Mouse (Mus musculus): ENCODE data around the gene Zfp536.

Zfp536 gene

DNA sequence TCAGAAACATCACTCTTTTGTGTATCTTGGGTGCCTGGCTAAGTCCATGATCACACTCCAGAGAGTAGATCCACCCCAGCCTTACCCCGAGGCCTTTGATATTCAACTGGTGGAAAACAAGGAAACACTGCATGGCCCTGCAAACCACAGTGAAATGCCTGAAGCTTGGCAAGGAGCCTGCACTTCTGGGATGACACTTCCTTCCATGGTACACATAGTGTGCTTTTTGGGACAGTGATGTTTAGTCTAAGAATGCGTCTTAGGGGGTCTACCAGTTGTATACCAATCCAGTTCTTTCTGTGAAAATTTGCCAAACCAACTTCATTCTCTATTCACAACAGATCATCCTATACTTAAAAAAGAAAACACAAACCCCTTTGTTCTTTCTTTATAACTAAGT is 242.3 kb downstream of the Zfp536 start:
- no peak for DNase-seq

DNA sequence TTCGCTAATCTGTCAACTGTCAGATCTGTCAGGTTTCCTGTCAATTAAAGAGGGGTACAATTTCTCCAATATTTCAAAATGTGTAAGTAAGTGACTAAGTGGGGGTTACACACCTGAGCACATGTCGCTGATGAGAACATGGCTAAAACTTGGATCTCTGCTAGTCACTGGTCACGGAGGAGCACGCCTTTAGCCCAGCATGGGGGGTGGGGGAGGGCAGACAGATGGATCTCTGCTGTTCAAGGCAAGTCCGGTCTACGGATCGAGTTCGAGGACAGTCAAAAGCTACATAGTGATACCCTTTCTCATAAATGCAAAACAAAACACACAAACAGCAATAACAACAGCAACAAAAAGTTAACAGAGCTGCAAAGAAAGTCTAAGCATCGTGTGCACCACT is 245.1 kb downstream of the Zfp536 start:
- DNase-seq, result no peak

DNA sequence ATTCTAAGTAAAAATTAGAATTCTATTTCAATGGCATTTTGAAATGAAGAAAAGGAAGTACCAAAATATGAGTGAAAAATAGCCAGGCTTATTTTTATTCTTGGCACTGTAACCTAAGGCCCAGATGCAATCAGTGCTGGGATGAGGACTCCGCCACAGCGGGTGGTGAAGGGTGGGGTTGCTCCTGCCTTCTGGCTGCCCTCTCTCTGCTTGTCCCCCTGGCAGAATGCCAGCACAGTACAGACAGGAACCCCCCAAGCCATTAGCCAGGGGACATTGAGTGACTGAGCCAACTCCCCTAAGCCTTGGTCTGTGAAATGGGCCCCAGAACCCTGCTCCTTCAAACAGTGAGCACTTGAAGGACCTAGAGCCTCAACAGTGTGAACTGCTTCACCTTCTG is 245.6 kb downstream of the Zfp536 start:
- DNase-seq, result no peak

DNA sequence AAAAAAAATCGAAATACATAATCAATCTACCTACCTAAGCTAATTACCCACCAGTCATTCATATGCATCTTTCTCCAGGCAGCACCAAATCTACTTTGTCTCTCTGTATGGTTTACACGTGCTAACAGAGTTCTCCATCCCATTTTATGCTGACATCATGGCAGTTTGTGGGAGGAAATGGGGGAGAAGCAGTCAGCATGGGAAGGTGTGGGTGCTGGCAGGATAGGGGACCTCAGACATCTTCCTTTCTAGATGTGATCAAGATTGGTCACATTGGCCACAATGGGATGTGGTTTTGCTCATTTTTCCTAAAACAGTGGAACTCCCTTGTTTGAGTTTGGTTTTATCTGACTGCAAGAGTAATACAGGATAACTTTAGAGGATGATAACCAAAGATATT is 252.0 kb downstream of the Zfp536 start:
- DNase-seq, result no peak

DNA sequence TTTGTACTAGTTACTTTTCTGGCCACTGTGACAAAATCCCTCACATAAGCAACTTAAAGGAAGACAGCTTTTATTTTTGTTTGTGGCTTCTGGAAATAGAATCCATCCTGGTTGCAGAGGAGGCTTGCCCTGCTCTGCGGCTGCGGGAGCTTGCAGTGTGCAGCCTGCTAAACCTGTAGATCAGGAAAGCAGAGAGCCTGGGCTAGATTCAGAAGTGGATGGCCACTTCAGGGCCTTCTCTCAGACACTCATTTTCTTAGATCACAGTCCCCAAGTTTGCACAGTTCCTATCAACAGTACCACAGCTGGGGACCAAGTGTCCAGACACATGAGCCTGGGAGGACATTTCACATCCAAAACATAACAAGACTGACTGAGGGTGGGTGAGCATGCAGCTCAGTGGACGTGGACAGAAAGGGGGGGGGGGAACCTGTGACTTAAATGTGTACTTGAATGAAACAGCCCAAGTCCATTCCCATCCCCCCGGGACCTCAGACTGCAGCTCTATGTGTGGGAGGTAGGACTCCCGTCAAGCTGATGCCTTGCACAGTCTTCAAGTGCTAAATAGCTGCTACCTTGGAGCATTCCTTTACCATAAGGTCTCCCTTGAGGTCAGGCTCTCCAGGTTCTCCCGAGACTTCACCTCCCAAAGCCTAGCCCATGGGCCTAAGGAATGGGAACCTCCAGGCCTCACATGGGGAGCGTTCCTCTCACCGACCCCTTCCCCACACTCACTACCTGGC is 262.3 kb downstream of the Zfp536 start:
- DNase-seq, result no peak

DNA sequence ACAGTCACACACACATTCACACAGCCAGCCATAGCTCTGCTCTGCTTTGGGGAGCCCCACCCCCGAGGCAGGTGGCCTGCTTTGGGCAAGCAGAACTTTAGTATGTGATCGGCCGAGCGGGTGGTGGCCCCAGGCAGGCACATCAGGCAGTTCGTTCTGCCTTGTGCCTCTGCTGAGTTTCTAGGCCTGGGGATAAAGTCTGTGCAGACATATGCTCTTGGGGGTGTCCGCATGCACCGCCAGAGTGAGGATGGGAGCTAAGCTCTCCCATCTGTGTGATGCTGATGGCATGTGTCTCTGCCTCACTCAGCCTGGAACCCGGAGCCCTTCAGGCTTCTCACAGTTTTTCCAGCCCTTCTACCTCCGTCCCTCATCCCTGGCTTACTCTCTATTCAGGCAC is 263.7 kb downstream of the Zfp536 start:
- no peak for DNase-seq

DNA sequence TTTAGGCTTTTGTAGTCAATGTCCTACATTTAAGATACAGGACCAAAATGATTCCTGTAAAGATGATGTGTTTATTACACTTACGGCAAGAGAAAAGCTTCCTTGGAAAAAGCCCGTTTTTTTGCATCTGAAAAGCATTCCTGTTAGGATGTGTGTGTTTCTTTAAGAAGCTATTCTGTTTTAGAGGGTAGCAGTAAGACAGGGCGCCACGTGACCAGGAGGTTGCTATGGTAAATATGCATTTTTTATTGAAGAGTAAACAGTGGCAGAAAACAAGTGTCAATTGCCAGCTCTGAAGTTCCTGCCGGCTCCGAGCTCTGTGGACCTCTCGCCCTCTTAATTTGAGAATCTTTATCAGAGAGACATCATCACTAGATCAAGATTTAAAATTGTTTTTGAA is 267.9 kb downstream of the Zfp536 start:
- DNase-seq, result no peak

DNA sequence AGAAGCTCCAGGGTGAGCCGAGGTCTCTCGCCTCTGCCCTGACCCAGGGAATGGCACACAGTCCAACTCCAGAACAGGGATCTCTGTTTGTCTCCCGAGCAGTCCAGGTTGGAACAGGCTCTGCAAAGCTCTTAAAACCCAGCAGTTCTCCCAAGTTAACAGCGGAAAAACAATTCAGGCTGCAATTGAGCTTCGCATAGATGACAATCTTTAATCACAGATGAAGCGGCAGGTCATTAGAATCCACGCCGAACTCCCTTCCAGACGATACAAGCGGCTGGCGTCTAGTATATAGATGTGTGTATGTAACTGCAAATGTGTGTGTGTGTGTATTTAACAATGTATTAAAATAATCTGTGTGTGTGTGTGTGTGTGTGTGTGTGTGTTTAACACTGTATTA is 268.3 kb downstream of the Zfp536 start:
- no peak for DNase-seq

DNA sequence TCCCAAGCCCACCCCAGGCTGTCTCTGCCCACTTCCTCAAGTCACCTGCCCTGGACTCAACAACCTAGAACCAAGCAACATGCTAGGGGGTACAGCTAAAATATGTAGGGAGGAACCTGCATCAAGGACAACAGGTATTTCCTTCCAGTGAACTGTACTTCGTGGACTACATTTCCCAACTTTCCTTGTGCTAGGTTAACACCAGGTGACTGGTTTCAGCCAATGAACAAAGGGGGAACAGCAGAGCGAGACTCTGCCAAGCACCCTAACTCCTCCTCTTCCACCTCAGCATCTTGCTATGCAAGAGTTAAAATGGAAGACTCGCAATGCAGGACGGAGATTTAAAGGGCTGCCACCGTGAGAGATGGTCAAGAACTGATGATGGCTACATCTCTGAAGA is 274.6 kb downstream of the Zfp536 start:
- DNase-seq, result no peak

DNA sequence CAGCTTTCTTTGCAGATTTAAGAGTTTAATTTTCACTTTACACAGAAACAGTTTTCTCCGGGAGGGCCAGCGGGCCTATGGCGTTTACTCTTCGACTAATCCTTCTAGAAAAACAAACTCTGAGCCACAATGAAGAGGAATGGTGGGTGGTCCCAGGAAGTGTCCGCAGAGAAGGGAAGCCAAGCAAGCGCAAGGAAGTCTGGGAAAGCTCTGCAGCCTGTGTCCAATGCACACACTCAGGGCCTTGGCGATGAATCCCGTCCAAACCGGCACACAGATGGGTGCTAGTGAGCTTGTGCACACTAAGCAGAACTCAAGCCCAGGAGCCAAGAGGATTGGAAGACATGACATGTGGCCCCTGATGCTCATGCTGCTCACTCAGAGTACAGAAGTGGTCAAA is 276.9 kb downstream of the Zfp536 start:
- no peak for DNase-seq

DNA sequence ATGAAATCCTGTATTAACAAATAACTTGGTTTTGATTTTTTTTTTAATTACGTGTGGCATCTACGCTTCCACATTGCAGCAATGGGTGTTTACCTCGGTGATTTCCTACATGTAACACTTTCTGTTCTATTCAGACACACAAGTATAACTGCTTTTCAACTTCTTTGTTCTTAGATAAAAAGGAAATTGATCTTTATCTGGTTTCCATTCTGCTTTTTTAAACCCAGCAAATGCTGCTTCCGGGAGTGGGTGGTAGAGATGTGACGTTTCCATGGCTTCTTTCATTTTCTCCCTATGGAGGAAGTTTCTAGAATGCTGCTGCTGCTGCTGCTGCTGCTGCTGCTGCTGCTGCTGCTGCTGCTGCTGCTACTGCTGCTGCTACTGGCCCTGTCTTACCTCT is 283.1 kb downstream of the Zfp536 start:
- DNase-seq, result peak in 1 of 2 experiments; percentile 3

DNA sequence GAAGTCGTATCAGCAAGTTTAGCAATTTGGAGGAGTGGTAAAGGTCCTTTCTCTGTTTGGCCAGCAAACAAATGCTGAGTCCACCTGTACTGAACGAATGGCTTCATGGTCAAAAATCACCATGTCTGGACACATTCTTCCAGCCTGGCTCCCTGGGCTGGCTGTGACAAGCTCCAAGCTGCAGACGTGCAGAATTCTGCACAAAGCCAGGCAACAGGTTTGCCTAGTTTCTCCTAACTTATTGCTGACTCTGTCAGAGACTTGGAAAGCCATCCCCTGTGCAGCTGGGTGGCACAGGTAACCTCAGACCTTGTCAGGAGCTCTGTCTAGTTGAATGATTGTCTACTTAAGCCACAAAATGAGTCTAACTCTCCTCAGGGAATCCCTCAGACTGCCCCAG is 288.5 kb downstream of the Zfp536 start:
- DNase-seq, result no peak

DNA sequence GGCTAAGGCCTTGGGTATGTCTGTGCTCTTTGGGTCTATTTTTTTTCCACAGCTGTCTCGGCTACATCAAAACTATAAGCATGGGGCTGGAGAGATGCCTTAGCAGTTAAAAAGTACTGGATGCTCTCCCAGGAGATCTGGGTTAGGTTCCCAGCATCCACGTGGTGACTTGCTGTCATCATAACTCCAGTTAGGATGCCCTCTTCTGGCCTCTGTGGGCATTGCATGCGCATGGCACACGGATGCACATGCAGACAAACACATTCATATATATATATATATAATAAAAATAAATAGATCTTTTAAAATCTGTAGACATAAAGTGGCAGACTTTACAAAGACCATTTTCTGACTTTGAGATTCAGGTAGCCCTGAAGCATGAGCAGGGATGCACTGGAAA is 290.9 kb downstream of the Zfp536 start:
- peak; percentile 6 to 7 for DNase-seq

DNA sequence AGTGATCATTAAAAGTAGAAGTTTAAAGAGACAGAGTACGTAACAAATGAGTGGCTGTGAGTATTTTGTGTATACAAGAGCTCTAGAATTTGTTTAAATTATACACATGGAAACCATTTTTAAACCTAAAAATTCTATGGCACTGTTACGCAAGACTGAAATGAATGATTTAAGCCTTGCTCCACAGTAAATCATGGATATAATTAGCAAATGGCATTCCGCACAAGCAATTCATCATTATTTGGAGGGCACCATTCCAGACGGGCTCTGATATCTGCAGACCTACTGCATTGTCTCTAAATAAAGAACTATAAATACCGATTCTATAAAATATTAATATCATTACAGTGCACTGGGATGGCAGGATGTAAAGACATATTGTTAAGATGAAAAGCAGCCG is 292.3 kb downstream of the Zfp536 start:
- DNase-seq, result no peak

DNA sequence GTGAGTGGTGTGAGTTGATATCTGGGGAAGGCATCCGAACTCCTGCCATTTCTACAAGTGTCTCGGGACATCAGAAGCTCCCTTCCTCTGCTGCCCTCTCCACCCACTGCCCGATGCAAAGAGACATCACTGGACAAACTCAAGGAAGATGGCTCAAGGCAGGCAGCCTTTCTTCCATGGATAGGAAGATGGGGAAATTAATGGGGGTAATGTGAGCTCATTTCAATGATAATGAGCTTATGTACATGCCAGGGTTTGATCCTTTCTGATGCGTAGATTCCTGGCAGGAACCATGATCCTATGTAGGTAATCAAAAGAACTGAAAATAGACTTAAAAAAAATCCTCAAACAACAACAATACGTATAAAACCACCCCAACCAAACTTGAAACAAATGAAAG is 296.1 kb downstream of the Zfp536 start:
- no peak for DNase-seq

DNA sequence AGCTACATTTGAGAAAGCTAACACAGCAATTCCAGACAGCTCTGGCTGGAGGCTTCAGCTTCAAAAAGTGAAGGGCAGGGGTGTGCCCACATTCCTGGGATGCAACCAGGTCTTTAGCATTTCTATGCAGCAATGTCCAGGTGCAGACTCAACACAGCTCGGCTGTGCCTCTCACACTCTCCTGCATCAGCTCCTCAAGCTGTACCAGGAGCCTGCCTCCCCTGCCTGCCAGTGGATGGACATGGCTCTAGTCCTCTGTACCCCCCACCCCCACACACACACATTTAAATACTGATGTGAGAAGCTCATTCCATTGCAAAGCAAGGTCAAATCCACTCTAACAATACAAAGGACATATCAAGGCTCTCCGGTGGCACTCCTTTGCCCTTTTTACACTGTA is 298.0 kb downstream of the Zfp536 start:
- DNase-seq, result no peak

DNA sequence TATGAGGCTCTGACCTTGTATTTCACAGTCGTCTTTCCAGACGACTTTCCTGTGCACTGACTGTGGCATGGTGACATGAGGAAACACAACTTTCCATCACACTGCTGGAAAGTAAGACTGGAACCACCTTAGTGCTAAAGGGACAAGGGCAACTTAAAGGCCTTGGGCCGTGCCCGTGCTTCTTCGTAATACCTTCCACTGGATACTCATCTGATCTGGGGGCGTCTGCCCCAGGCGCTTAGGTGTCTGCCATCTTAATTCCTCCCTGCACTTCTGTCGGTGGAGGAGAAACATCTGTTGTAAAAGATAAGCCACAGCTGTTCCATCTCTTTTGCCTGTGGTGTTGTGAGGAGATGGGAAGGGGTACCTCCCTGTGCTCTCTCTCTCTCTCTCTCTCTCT is 299.2 kb downstream of the Zfp536 start:
- DNase-seq, result no peak

DNA sequence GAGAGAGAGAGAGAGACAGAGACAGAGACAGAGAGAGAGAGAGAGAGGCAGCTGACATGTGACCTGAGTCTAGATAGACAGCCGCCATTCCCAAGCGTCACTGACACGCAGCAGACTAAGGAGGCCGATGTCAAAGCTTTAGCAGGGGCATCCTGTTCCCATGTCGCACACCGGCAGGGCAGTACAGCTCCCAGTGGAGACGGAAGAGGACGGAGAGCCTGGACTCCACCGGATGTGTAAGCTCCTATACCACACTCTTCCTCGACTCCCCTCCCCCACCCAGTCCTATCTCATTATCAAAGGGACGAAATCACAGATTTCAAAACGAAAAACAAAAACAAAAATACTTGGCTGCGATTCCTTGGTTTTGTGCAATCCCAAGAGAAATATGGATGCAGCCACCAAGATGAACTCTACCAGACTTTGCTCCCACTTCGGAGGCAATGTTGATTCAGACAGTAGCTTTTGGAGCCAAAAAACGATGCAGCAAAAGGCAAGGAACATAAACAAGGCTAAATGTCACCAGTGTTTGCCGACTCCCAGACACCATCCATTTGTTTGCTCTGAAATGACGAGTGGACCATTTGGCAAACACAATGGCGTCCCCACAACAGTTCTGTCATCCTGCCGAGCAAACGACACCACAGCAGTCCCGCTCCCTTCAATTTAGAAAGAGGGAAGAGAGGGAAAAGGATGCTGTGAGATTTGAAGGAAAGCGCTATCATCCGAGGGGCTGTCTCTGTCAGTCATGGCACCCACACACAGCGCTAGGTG is 299.9 kb downstream of the Zfp536 start:
- DNase-seq, result no peak

DNA sequence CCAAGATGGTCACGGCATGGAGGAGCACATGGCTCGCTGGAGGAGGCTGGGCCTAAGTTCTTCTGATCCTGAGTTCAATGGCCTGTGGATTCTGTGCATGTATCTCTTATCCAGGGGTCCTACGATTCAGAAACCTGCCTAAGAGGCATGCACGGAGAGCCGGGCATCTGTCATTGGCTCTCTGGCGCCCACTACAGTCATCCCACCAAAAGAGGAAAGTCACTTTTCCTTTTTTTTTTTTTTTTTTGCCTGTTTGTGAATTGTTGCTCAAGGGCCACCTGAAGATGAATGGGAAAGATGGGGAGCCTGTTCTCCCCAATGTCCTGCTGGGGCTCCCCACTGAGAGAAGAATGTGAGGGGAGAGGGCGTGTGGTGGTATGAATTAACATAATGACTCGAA is 301.7 kb downstream of the Zfp536 start:
- DNase-seq, result no peak

DNA sequence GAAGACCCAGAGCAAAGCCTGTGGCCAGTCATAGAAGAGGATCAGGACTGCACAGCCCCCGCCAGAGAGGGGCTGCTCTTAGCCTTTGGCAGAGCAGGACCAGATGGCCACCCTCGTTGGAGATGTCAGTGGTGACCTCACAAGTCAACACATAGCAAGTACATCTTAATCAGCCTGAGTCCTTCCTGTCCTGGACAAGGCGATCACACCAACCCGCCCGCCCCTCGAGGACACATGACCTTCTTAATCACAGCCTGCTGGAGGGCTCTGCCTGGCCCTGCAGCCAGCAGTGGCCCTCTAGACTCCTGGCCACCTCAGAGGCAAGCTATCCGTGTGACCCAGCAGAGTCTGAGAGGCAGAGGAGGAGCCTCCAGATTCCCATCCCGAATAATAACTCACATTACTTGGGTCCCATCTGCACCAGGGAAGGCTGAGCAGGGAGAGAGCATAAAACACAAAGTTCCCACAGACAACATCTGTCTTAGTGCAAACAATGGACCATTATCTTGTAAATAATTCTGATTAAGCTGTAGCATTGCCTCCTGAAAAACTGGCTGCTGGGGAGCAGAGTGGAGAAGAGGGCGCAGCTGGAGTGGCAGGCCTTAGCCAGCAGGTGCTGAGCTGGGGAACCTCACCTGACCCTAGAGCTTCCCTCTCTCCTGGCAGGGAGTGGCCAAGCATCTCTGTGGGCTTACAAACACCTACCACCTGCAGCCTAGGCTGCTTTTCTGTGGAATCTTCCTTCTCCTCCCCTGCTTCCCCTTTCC is 306.8 kb downstream of the Zfp536 start:
- no peak for DNase-seq

DNA sequence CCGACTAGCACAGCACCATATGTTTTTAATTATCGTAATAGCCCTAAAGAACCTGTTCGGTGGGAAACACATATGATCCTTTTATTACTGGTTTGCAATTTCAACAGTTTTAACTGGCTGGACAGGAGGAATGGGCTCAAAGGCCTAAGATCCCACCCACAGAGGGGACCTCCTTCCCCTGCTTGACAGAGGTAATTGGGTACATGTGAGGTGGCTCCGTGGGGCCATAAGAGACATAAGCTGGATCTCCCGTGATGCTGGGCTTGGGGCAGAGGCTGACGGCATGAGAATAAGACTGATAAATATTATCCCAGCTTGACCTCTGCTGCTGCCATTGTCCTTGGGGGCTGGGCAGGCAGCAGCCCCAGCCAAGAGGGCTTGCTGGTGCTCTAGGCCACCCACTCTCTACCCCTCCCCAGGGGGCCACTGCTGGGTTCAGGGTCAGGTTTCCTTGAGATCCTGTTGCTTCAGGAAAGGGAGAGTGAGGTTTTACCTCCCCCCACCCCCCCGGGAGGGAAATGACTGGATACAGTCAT is 309.2 kb downstream of the Zfp536 start:
- DNase-seq, result no peak

DNA sequence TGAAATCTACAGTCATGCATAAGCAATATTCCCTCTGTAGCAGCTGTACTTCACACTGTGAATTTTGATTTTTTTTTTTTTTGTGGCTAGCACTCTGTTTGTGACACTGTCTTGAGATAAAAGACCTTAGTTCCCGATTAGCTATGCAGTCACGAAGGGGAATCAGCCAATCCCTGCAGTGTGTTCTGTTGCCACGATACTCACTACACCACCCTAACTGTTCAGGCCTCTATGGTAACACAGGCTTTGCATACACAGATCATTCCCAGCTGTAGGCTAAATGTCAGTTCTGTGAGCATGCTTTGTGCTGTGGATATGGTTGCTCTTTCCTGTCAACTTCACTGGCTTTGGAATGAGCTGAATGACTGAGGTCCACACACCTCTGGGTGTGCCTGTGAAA is 325.9 kb downstream of the Zfp536 start:
- DNase-seq, result no peak

DNA sequence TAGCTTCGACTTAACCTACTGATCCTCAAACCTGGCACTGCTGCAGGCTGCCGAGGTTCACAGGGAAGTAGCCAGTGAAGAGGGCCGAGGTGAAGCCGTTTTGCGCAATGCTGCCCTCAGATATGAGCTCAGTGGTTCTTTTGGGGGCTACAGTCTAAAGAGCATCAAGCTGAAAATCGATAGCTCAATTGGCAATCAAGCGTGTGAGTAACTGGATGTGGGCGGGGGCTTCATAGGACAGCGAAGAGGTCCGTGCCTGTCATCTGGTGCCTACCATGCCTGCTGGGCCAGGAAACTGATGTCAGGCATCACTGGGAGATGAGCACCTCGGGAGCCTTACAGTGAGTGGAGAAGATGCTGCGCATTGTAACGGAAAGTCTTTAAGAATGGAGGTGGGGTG is 333.5 kb downstream of the Zfp536 start:
- DNase-seq, result no peak

Measured in B cell, adult 2 months (primary cell).